Mouse (Mus musculus) T-cell, adult 2 months (primary cell): Measurements from ENCODE around the gene Zscan4b.
"Not testable (repeated sequence)": the region's sequence is repeated elsewhere in the genome, so short reads cannot be mapped to it uniquely, and the experiment has no call there.

Source experiments
- DNase-seq: peaks from one replicate; pipeline ENCODE4 v3.0.0; 2022; ENCODE audit warnings: low spot score

The Zscan4b gene

GRCm38 (mm10) chr7:10904950-10905349, at the start of gene Zscan4b:
Gene Zscan4b, minus strand, starts transcription at chr7:10905050.
- not testable (repeated sequence) for DNase-seq
